ENCODE assay signal across 10 mouse cellular contexts in the genomic region with DNA sequence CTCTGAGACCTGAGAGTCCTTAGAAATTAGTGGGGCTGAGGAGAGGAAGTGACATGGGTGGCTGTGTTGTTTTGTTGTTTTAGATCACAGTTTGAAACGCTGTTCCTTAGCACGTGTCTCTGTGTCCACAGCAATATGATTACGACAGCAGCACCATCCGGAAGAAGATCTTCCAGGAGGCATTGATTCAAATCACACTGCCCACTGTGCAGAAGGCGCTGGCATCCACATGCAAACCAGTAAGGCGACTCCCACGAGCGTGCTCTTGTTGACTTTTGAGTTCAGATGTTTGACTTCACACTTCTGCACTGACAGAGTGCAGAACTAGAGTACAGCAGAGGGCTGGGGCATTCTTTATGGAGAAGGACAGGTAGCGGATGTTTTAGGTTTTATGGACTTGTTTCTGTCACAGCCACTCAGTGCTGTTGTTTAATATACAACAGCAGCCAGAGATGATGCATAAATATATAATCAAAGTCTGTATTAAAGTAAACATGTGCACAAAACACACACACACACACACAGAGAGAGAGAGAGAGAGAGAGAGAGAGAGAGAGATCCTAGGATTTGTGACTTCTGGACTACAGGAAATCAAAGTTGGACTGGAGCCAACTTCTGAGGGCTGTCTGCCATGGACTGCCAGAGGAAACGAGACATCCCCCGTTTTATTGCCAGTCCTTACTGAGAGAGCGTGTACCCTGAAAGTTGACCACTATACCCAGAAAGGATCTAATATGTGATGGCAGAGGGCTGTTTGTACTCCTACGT. TPM values are rescaled to one million over a fixed set of nuclear protein-coding genes. Genes with fewer than 3 reads are reported as not detected.
DNase-seq lines count a peak whose midpoint lies in the region; ATAC-seq lines count a peak whose summit lies in the region.
"Had no signal": no experiment of that assay in that cellular context is flagged by ENCODE, and none has a peak within 500 bp of the region (broad histone marks: within the 10 kb centered on the region; RNA-seq: fewer than 3 reads in every experiment).

No protein-coding gene starts in this region.

- peak overlapping the region; percentile 32; the same call in 1 of the 2 replicates for H3K4me2 ChIP-seq in heart, embryonic 11.5 days
- 0 out of 2 replicates have a peak overlapping the region, but pooled peaks have one; percentile 22 for H3K4me2 ChIP-seq in kidney, embryonic 15.5 days
- H3K4me2 ChIP-seq in stomach, embryonic 15.5 days = no peak overlapping the region
- H3K4me2 ChIP-seq: neural tube, embryonic 12.5 days had no signal

- H3K36me3 ChIP-seq in heart, embryonic 11.5 days (ENCODE audit: control insufficient read depth, insufficient read depth, low read length) = no peaks in the 10 kb centered on the region
- no peaks in the 10 kb centered on the region for H3K36me3 ChIP-seq in kidney, embryonic 15.5 days
- no peaks in the 10 kb centered on the region for H3K36me3 ChIP-seq in stomach, embryonic 15.5 days
- H3K36me3 ChIP-seq: neural tube, embryonic 12.5 days had no signal

- 44% methylated on average over 13 of the region's 13 CpGs for WGBS in heart, embryonic 11.5 days (ENCODE audit: insufficient replicate concordance)
- WGBS in kidney, embryonic 15.5 days = 27% methylated on average over 13 of the region's 13 CpGs
- whole genome bisulfite sequencing in stomach, embryonic 15.5 days = 28% methylated on average over 13 of the region's 13 CpGs

- no peak for DNase-seq in heart, adult 8-10 months (ENCODE audit: low spot score)
- peak; percentile 31 for DNase-seq in right cerebral cortex, postnatal 4 days
- DNase-seq in right cerebral cortex, postnatal 36 days (ENCODE audit: low spot score in 2 of 2) = no peak
- DNase-seq in frontal cortex, postnatal 14 days (ENCODE audit: low spot score in 2 of 2) = no peak
- no peak for DNase-seq in layer of hippocampus, adult 8-10 months (ENCODE audit: low spot score in 2 of 2)

- 0 out of 2 replicates have a peak overlapping the region, but pooled peaks have one; percentile 28 for H3K9ac ChIP-seq in heart, embryonic 11.5 days (ENCODE audit: low read depth, low read length)
- no peak overlapping the region for H3K9ac ChIP-seq in kidney, embryonic 15.5 days
- H3K9ac ChIP-seq in stomach, embryonic 15.5 days = no peak overlapping the region
- H3K9ac ChIP-seq: liver, embryonic 14.5 days; neural tube, embryonic 12.5 days had no signal

- no peak overlapping the region for H3K27ac ChIP-seq in heart, embryonic 11.5 days (ENCODE audit: low read depth, low read length)
- peak overlapping the region; percentile 46 for H3K27ac ChIP-seq in kidney, embryonic 15.5 days
- H3K27ac ChIP-seq in stomach, embryonic 15.5 days = no peak overlapping the region
- H3K27ac ChIP-seq: liver, embryonic 14.5 days; neural tube, embryonic 12.5 days had no signal

- H3K27me3 ChIP-seq in heart, embryonic 11.5 days (ENCODE audit: control insufficient read depth, insufficient read depth, low read length) = no peaks in the 10 kb centered on the region
- H3K27me3 ChIP-seq in kidney, embryonic 15.5 days = peaks cover 6% of the 10 kb centered on the region; the same call in 1 of the 2 replicates
- no peaks in the 10 kb centered on the region for H3K27me3 ChIP-seq in stomach, embryonic 15.5 days (replicated peaks)
- H3K27me3 ChIP-seq: neural tube, embryonic 12.5 days had no signal

- H3K4me1 ChIP-seq in heart, embryonic 11.5 days (ENCODE audit: control insufficient read depth, insufficient read depth, low read length) = peaks cover 18% of the 10 kb centered on the region; the same call in 1 of the 2 replicates
- peaks cover 19% of the 10 kb centered on the region for H3K4me1 ChIP-seq in kidney, embryonic 15.5 days
- peaks cover 16% of the 10 kb centered on the region; the same call in 1 of the 2 replicates for H3K4me1 ChIP-seq in stomach, embryonic 15.5 days
- H3K4me1 ChIP-seq: neural tube, embryonic 12.5 days had no signal

- no peaks in the 10 kb centered on the region for H3K9me3 ChIP-seq in heart, embryonic 11.5 days (replicated peaks; ENCODE audit: control insufficient read depth, low read length)
- H3K9me3 ChIP-seq in kidney, embryonic 15.5 days (replicated peaks) = no peaks in the 10 kb centered on the region
- H3K9me3 ChIP-seq in stomach, embryonic 15.5 days = no peaks in the 10 kb centered on the region
- H3K9me3 ChIP-seq: neural tube, embryonic 12.5 days had no signal

- no peak for ATAC-seq in heart, embryonic 11.5 days (replicated peaks; ENCODE audit: insufficient number of reproducible peaks, low FRiP score, low TSS enrichment)
- no peak for ATAC-seq in kidney, embryonic 15.5 days (replicated peaks; ENCODE audit: low FRiP score)
- ATAC-seq in stomach, embryonic 15.5 days (ENCODE audit: insufficient read depth, low FRiP score, low read depth) = 0 out of 2 replicates have a peak, but pooled peaks have one; percentile 25

- no peak overlapping the region for H3K4me3 ChIP-seq in heart, embryonic 11.5 days (ENCODE audit: low read depth, low read length)
- H3K4me3 ChIP-seq in kidney, embryonic 15.5 days (replicated peaks) = no peak overlapping the region
- no peak overlapping the region for H3K4me3 ChIP-seq in stomach, embryonic 15.5 days (replicated peaks)
- H3K4me3 ChIP-seq: neural tube, embryonic 12.5 days had no signal

RNA-seq across cellular contexts. Expression of a gene that starts 46.0 kb away (rescaled TPM):
- 18.3 and 23.0 TPM in 2 replicates for polyA plus RNA-seq in heart, embryonic 11.5 days (2014; fragmentation: Nextera tagmentation; extraction: Ambion mirVana)
- 10 to 100 TPM; 16.4 to 20.7 (median 19.7) TPM for total RNA-seq in heart, adult 8-10 months (2022)
- 15.7 and 17.2 TPM in 2 replicates for polyA plus RNA-seq in kidney, embryonic 15.5 days (2015; fragmentation: Nextera tagmentation; extraction: Ambion mirVana)
- polyA plus RNA-seq in stomach, embryonic 15.5 days (2015; fragmentation: Nextera tagmentation; extraction: Ambion mirVana) = 15.7 and 18.3 TPM in 2 replicates
- 10 to 100 TPM; 35.0 to 40.3 (median 36.6) TPM for total RNA-seq in layer of hippocampus, adult 8-10 months (2022)
